Mouse (Mus musculus) G1E (cell line): ENCODE measurements at regions not wholly inside any gene's neighbourhood (a gene's known extent, or its start where the extent isn't known, plus 50 kb on each side); places are given as distances from the start of the nearest gene placed in this dataset.

Source experiments
- CTCF ChIP-seq: IDR thresholded peaks from 2 replicates; pipeline ENCODE4 v1.5.1; 2012; ENCODE audit warnings: low read depth, low read length, inconsistent platforms, mixed read lengths
- GATA1 ChIP-seq: IDR thresholded peaks from 2 replicates; pipeline ENCODE4 v1.6.1; 2012; ENCODE audit warnings: borderline replicate concordance, low read length, inconsistent platforms, mixed read lengths
- TAL1 ChIP-seq: conservative IDR thresholded peaks from 2 replicates; pipeline ENCODE4 v1.6.1; 2012; ENCODE audit warnings: low read depth, low read length, inconsistent platforms, mixed read lengths

GRCm38 (mm10) chr10:96866468-96866867 lies 249.7 kb downstream of the Btg1 start:
- TF ChIP-seq CTCF (no peak), GATA1 (no peak), TAL1 (no peak)
